Mouse (Mus musculus): ENCODE measurements around the gene Ttll8. TPM values are rescaled to one million over a fixed set of nuclear protein-coding genes. Genes with fewer than 3 reads are reported as not detected.

Ttll8 gene
- total and polyA plus RNA-seq, 2 experiments from 2014 or later: not detected

DNA sequence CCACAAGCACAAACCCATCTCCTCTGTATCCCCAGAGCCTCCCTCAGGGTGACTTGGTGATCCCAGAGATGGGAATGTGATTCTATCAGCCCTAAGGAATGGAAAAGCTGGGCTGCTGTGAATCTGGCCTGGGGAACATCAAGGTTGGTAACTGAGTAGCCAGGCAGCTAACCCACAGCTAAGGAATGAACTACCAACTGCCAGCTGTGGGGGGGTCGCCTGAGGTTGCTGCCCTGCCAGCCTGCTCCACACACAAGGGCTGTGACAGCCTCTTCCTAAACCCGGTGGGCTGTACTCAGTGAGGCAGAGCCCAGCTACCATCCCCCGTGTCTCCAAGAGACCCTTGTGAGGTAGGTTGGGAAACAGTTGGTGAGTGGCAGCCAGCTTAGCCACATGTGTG lies 103.1 kb downstream of the Ttll8 start:
- no peak overlapping the region for H3K4me3 ChIP-seq (ENCODE audit: low read depth, low read length)
- H3K36me3 ChIP-seq (replicated peaks; ENCODE audit: control insufficient read depth, insufficient read depth, low read length): no peaks in the 10 kb centered on the region
- H3K9ac ChIP-seq (replicated peaks; ENCODE audit: low read depth, low read length): 0 out of 2 replicates have a peak overlapping the region, but pooled peaks have one; percentile 1
- DNase-seq (ENCODE audit: low spot score) (no peak), ATAC-seq (ENCODE audit: insufficient read depth, low read depth) (no peak)
- H3K9me3 ChIP-seq (replicated peaks; ENCODE audit: control insufficient read depth, low read length): no peaks in the 10 kb centered on the region
- WGBS: 53% methylated on average over 3 of the region's 3 CpGs
- no peaks in the 10 kb centered on the region for H3K27me3 ChIP-seq (ENCODE audit: control insufficient read depth, insufficient read depth, low read length)
- TF ChIP-seq EP300 (IDR thresholded peaks at IDR 0.05; ENCODE audit: low read depth) (no peak), CTCF (IDR thresholded peaks at IDR 0.05; ENCODE audit: low read depth) (no peak)
- peaks cover 48% of the 10 kb centered on the region for H3K4me1 ChIP-seq (ENCODE audit: control insufficient read depth, insufficient read depth)
- no peak overlapping the region for H3K4me2 ChIP-seq (ENCODE audit: low read depth, low read length)
- H3K27ac ChIP-seq (ENCODE audit: low read depth): peak overlapping the region; percentile 80

- Histone ChIP-seq H3K36me3 (replicated peaks; ENCODE audit: control insufficient read depth, insufficient read depth, low read length) (no peaks in the 10 kb centered on the region), H3K27ac (ENCODE audit: low read depth) (peak overlapping the region; percentile 80), H3K4me2 (ENCODE audit: low read depth, low read length) (no peak overlapping the region), H3K4me1 (ENCODE audit: control insufficient read depth, insufficient read depth) (peaks cover 41% of the 10 kb centered on the region), H3K27me3 (ENCODE audit: control insufficient read depth, insufficient read depth, low read length) (no peaks in the 10 kb centered on the region), H3K9ac (replicated peaks; ENCODE audit: low read depth, low read length) (0 out of 2 replicates have a peak overlapping the region, but pooled peaks have one; percentile 3), H3K9me3 (replicated peaks; ENCODE audit: control insufficient read depth, low read length) (no peaks in the 10 kb centered on the region), H3K4me3 (ENCODE audit: low read depth, low read length) (no peak overlapping the region)
- WGBS: 18% methylated on average over 10 of the region's 10 CpGs
- DNase-seq (ENCODE audit: low spot score) (peak; percentile 88), ATAC-seq (ENCODE audit: insufficient read depth, low read depth) (peak; percentile 91)
- TF ChIP-seq EP300 (IDR thresholded peaks at IDR 0.05; ENCODE audit: low read depth) (peak; percentile 94; the same call in 1 of the 2 replicates), CTCF (IDR thresholded peaks at IDR 0.05; ENCODE audit: low read depth) (no peak)
These were observed 103.9 kb downstream of the Ttll8 start for GRCm38 (mm10) chr15:88850146-88850826.

DNA sequence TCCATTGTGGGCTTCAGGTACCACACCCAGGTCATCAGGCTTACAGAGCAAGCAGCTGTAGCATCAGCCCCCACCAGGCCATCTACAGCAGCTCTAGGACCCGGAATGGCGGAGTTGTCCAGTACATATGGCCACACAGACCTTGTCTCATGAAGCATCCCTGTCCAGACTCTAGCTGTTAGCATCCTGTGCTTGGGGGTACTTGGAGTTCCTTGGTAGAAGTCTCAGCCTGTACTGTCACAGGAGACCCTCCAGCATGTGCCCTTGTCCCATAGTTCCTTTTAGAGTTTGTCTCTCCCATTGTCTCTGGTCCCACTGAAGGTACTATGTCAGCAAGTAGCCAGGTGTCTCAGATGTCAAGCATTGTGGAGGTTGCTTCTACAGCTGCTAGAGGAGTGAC lies 104.6 kb downstream of the Ttll8 start:
- no peak overlapping the region for H3K9ac ChIP-seq (replicated peaks; ENCODE audit: low read depth, low read length)
- 100% methylated on average over 2 of the region's 2 CpGs for WGBS
- DNase-seq (ENCODE audit: low spot score) (no peak), ATAC-seq (ENCODE audit: insufficient read depth, low read depth) (no peak)
- no peaks in the 10 kb centered on the region for H3K36me3 ChIP-seq (replicated peaks; ENCODE audit: control insufficient read depth, insufficient read depth, low read length)
- peaks cover 34% of the 10 kb centered on the region for H3K4me1 ChIP-seq (ENCODE audit: control insufficient read depth, insufficient read depth)
- no peaks in the 10 kb centered on the region for H3K27me3 ChIP-seq (ENCODE audit: control insufficient read depth, insufficient read depth, low read length)
- no peak overlapping the region for H3K4me3 ChIP-seq (ENCODE audit: low read depth, low read length)
- H3K27ac ChIP-seq (ENCODE audit: low read depth): peak overlapping the region; percentile 80
- no peaks in the 10 kb centered on the region for H3K9me3 ChIP-seq (replicated peaks; ENCODE audit: control insufficient read depth, low read length)
- TF ChIP-seq CTCF (IDR thresholded peaks at IDR 0.05; ENCODE audit: low read depth): no peak
- TF ChIP-seq EP300 (IDR thresholded peaks at IDR 0.05; ENCODE audit: low read depth): no peak
- no peak overlapping the region for H3K4me2 ChIP-seq (ENCODE audit: low read depth, low read length)

GRCm38 (mm10) chr15:88848661-88849060 lies 105.6 kb downstream of the Ttll8 start:
- WGBS: 95% methylated on average over 1 of the region's 1 CpGs
- no peak for TF ChIP-seq CTCF (IDR thresholded peaks at IDR 0.05; ENCODE audit: low read depth)
- no peak for TF ChIP-seq EP300 (IDR thresholded peaks at IDR 0.05; ENCODE audit: low read depth)
- Histone ChIP-seq H3K4me3 (ENCODE audit: low read depth, low read length) (no peak overlapping the region), H3K4me1 (ENCODE audit: control insufficient read depth, insufficient read depth) (peaks cover 26% of the 10 kb centered on the region), H3K36me3 (replicated peaks; ENCODE audit: control insufficient read depth, insufficient read depth, low read length) (no peaks in the 10 kb centered on the region), H3K4me2 (ENCODE audit: low read depth, low read length) (no peak overlapping the region), H3K9me3 (replicated peaks; ENCODE audit: control insufficient read depth, low read length) (no peaks in the 10 kb centered on the region), H3K27me3 (ENCODE audit: control insufficient read depth, insufficient read depth, low read length) (no peaks in the 10 kb centered on the region), H3K9ac (replicated peaks; ENCODE audit: low read depth, low read length) (no peak overlapping the region), H3K27ac (ENCODE audit: low read depth) (no peak overlapping the region)
- ATAC-seq (ENCODE audit: insufficient read depth, low read depth): no peak
- no peak for DNase-seq (ENCODE audit: low spot score)

- WGBS: 86% methylated on average over 7 of the region's 7 CpGs
- Histone ChIP-seq H3K4me3 (ENCODE audit: low read depth, low read length) (no peak overlapping the region), H3K4me1 (ENCODE audit: control insufficient read depth, insufficient read depth) (peaks cover 18% of the 10 kb centered on the region), H3K27me3 (ENCODE audit: control insufficient read depth, insufficient read depth, low read length) (no peaks in the 10 kb centered on the region), H3K9me3 (replicated peaks; ENCODE audit: control insufficient read depth, low read length) (no peaks in the 10 kb centered on the region), H3K4me2 (ENCODE audit: low read depth, low read length) (no peak overlapping the region), H3K9ac (replicated peaks; ENCODE audit: low read depth, low read length) (no peak overlapping the region), H3K27ac (ENCODE audit: low read depth) (no peak overlapping the region), H3K36me3 (replicated peaks; ENCODE audit: control insufficient read depth, insufficient read depth, low read length) (no peaks in the 10 kb centered on the region)
- no peak for ATAC-seq (ENCODE audit: insufficient read depth, low read depth)
- DNase-seq (ENCODE audit: low spot score): no peak
- no peak for TF ChIP-seq EP300 (IDR thresholded peaks at IDR 0.05; ENCODE audit: low read depth)
These were observed 109.3 kb downstream of the Ttll8 start for GRCm38 (mm10) chr15:88844966-88845365.
